Mouse (Mus musculus) ES-E14 (cell line): Measurements from ENCODE around the gene Coro1c. TPM values are rescaled to one million over a fixed set of nuclear protein-coding genes. Genes with fewer than 3 reads are reported as not detected.

Source experiments
- DNase-seq: peaks from one replicate; pipeline ENCODE4 v3.0.0-alpha.2; 2013; ENCODE audit warnings: low read depth, low spot score
- H3K27ac ChIP-seq: 2 replicates; pipeline ENCODE4 v1.5.1; 2012; ENCODE audit warnings: low read depth, mild to moderate bottlenecking, low read length, moderate library complexity, mixed read lengths; ENCODE audit not compliant: poor library complexity, insufficient read depth, severe bottlenecking
- H3K36me3 ChIP-seq: 2 replicates; pipeline ENCODE4 v1.6.1; 2012; ENCODE audit warnings: mild to moderate bottlenecking, low read length, moderate library complexity, mixed read lengths; ENCODE audit not compliant: control insufficient read depth, poor library complexity, insufficient read depth, severe bottlenecking
- H3K4me1 ChIP-seq, 2 experiments: fragments of 150-350 bp in 1 of 2; sonication (generic) in 1 of 2; 2 replicates each; pipeline ENCODE4 v1.6.1; 2012; ENCODE audit warnings: low read length in 2 of 2, mild to moderate bottlenecking in 1 of 2, mixed read lengths in 1 of 2; ENCODE audit not compliant: control insufficient read depth in 2 of 2, insufficient read depth in 2 of 2, poor library complexity in 1 of 2
- H3K4me3 ChIP-seq, 2 experiments: fragments of 150-350 bp in 1 of 2; sonication (generic) in 1 of 2; 2 replicates each; pipeline ENCODE4 v1.5.1; 2012; ENCODE audit warnings: low read length in 2 of 2, low read depth in 1 of 2, mild to moderate bottlenecking in 1 of 2, mixed read lengths in 1 of 2; ENCODE audit not compliant: insufficient read depth in 1 of 2, poor library complexity in 1 of 2, severe bottlenecking in 1 of 2
- H3K9ac ChIP-seq: 2 replicates; pipeline ENCODE4 v1.6.1; 2012; ENCODE audit warnings: low read depth, mild to moderate bottlenecking, low read length, mixed read lengths; ENCODE audit not compliant: poor library complexity, insufficient read depth, severe bottlenecking
- H3K9me3 ChIP-seq: fragments of 150-350 bp; sonication (generic); 2 replicates; pipeline ENCODE4 v1.6.1; 2012; ENCODE audit warnings: low read depth, mild to moderate bottlenecking, low read length; ENCODE audit not compliant: control insufficient read depth, insufficient read depth
- CHD2 ChIP-seq: IDR thresholded peaks from 2 replicates; pipeline ENCODE4 v1.6.1; 2014; ENCODE audit warnings: mild to moderate bottlenecking, low read depth, low read length, inconsistent platforms
- HCFC1 ChIP-seq: IDR thresholded peaks from 2 replicates; pipeline ENCODE4 v1.6.1; 2012; ENCODE audit warnings: low read length, inconsistent platforms, borderline replicate concordance; ENCODE audit not compliant: insufficient read depth
- MAFK ChIP-seq: IDR thresholded peaks from 2 replicates; pipeline ENCODE4 v1.6.1; 2014; ENCODE audit warnings: mild to moderate bottlenecking, low read depth, low read length, inconsistent platforms; ENCODE audit not compliant: insufficient read depth
- ZC3H11A ChIP-seq: IDR thresholded peaks from 2 replicates; pipeline ENCODE4 v1.6.1; 2012; ENCODE audit warnings: low read depth, mild to moderate bottlenecking, inconsistent platforms, low read length, borderline replicate concordance
- ZNF384 ChIP-seq: IDR thresholded peaks from 2 replicates; pipeline ENCODE4 v1.6.1; 2012; ENCODE audit warnings: low read depth, low read length, inconsistent platforms
- in situ Hi-C, 2 experiments: fragments of 600-800 bp; cut with MboI; formaldehyde crosslinking; loops; one replicate each; pipeline ENCODE4 v1.15.1; 2025; ENCODE audit warnings: low sequenced_read_pairs in 2 of 2, inconsistent platforms in 1 of 2; ENCODE audit not compliant: unreplicated experiment in 2 of 2
- total RNA-seq: library from RNA; depleted of rRNA; stranded (reverse); fragments of 300-350 nt; gene quantifications from 2 replicates; pipeline ENCODE4 v1.2.3, GENCODE M21; 2012

Gene Coro1c
- total RNA-seq, 1 experiment, result 150 TPM

GRCm38 (mm10) chr5:113833316-113833947 lies 75.1 kb downstream of the Coro1c start:
- H3K9me3 ChIP-seq, result no peaks in the 10 kb centered on the region
- H3K9ac ChIP-seq, result no peak overlapping the region
- H3K36me3 ChIP-seq, result no peaks in the 10 kb centered on the region
- no peak overlapping the region for H3K4me3 ChIP-seq
- H3K27ac ChIP-seq, result no peak overlapping the region
- in situ Hi-C loops, result no loop called here
- peaks cover 3 to 15% of the 10 kb centered on the region in 2 experiments; a peak in 1 of 4 replicates for H3K4me1 ChIP-seq
- TF ChIP-seq HCFC1, result no peak
- TF ChIP-seq ZC3H11A, result no peak
- TF ChIP-seq MAFK, result no peak
- no peak for TF ChIP-seq CHD2
- TF ChIP-seq ZNF384, result no peak
- no peak for DNase-seq

GRCm38 (mm10) chr5:113832490-113832901 lies 76.1 kb downstream of the Coro1c start, which contains the start of gene Selplg:
Gene Selplg (minus strand): TSS chr5:113832644.
- in situ Hi-C loops, result no loop called here
- TF ChIP-seq MAFK (no peak), ZC3H11A (no peak), ZNF384 (no peak), CHD2 (no peak), HCFC1 (no peak)
- Histone ChIP-seq H3K4me1 (peaks cover 3 to 15% of the 10 kb centered on the region in 2 experiments; a peak in 1 of 4 replicates), H3K9me3 (no peaks in the 10 kb centered on the region), H3K4me3 (no peak within 1 kb of the TSS), H3K27ac (no peak within 1 kb of the TSS), H3K36me3 (no peaks in the 10 kb centered on the region), H3K9ac (no peak within 1 kb of the TSS; the same call in 1 of the 2 replicates)
- no peak for DNase-seq

GRCm38 (mm10) chr5:113831741-113832140 lies 76.8 kb downstream of the Coro1c start:
- Histone ChIP-seq H3K27ac (no peak overlapping the region), H3K4me3 (no peak overlapping the region), H3K9ac (no peak overlapping the region), H3K9me3 (no peaks in the 10 kb centered on the region), H3K4me1 (peaks cover 3 to 15% of the 10 kb centered on the region in 2 experiments; a peak in 1 of 4 replicates), H3K36me3 (no peaks in the 10 kb centered on the region)
- TF ChIP-seq CHD2 (no peak), MAFK (no peak), ZNF384 (no peak), HCFC1 (no peak), ZC3H11A (no peak)
- in situ Hi-C loops, result no loop called here
- DNase-seq, result no peak

- in situ Hi-C loops, result no loop called here
- Histone ChIP-seq H3K36me3 (no peaks in the 10 kb centered on the region), H3K4me1 (peaks cover 3 to 15% of the 10 kb centered on the region in 2 experiments; a peak in 1 of 4 replicates), H3K9me3 (no peaks in the 10 kb centered on the region), H3K4me3 (no peak overlapping the region), H3K9ac (no peak overlapping the region), H3K27ac (no peak overlapping the region)
- TF ChIP-seq HCFC1 (no peak), MAFK (no peak), ZNF384 (no peak), CHD2 (no peak), ZC3H11A (no peak)
- DNase-seq, result no peak
Measured at GRCm38 (mm10) chr5:113830796-113831195, 77.8 kb downstream of the Coro1c start.
